Mouse (Mus musculus) kidney, adult 18-20 months (tissue): ENCODE results near the gene Ank3.
A peak's percentile ranks its signal among the peaks of the same experiment; 100 is the strongest.

ENCODE experiments used
- DNase-seq: peaks from one replicate; pipeline ENCODE4 v3.0.0; 2021

Ank3 gene

GRCm38 (mm10) chr10:69538236-69538635 lies 139.7 kb downstream of the Ank3 start:
- DNase-seq: no peak

GRCm38 (mm10) chr10:69542439-69542838 lies 143.9 kb downstream of the Ank3 start:
- DNase-seq: no peak

GRCm38 (mm10) chr10:69543876-69544620 lies 145.5 kb downstream of the Ank3 start:
- DNase-seq: no peak

GRCm38 (mm10) chr10:69544653-69545052 lies 146.1 kb downstream of the Ank3 start:
- no peak for DNase-seq

GRCm38 (mm10) chr10:69545936-69546335 lies 147.4 kb downstream of the Ank3 start:
- DNase-seq: no peak

- no peak for DNase-seq
Observed at GRCm38 (mm10) chr10:69546643-69547042, 148.1 kb downstream of the Ank3 start.

GRCm38 (mm10) chr10:69548771-69549170 lies 150.2 kb downstream of the Ank3 start:
- peak; percentile 42 for DNase-seq

GRCm38 (mm10) chr10:69549221-69549620 lies 150.6 kb downstream of the Ank3 start:
- DNase-seq: no peak

- DNase-seq: no peak
Observed at GRCm38 (mm10) chr10:69550824-69551223, 152.3 kb downstream of the Ank3 start.

- DNase-seq: peak; percentile 38
Observed at GRCm38 (mm10) chr10:69553091-69553490, 154.5 kb downstream of the Ank3 start.

- no peak for DNase-seq
Observed at GRCm38 (mm10) chr10:69555592-69555991, 157.0 kb downstream of the Ank3 start.

GRCm38 (mm10) chr10:69556278-69556677 lies 157.7 kb downstream of the Ank3 start:
- DNase-seq: peak; percentile 81

GRCm38 (mm10) chr10:69560237-69560636 lies 161.7 kb downstream of the Ank3 start:
- no peak for DNase-seq

- no peak for DNase-seq
Observed at GRCm38 (mm10) chr10:69562931-69563330, 164.4 kb downstream of the Ank3 start.

GRCm38 (mm10) chr10:69565052-69565451 lies 166.5 kb downstream of the Ank3 start:
- DNase-seq: no peak

- DNase-seq: no peak
Observed at GRCm38 (mm10) chr10:69568976-69569375, 170.4 kb downstream of the Ank3 start.

GRCm38 (mm10) chr10:69569740-69570139 lies 171.2 kb downstream of the Ank3 start:
- no peak for DNase-seq

GRCm38 (mm10) chr10:69570466-69571288 lies 172.1 kb downstream of the Ank3 start:
- DNase-seq: peak; percentile 47

- peak; percentile 16 for DNase-seq
Observed at GRCm38 (mm10) chr10:69571422-69571821, 172.8 kb downstream of the Ank3 start.

- no peak for DNase-seq
Observed at GRCm38 (mm10) chr10:69571972-69572371, 173.4 kb downstream of the Ank3 start.

- no peak for DNase-seq
Observed at GRCm38 (mm10) chr10:69573054-69573453, 174.5 kb downstream of the Ank3 start.

- no peak for DNase-seq
Observed at GRCm38 (mm10) chr10:69573746-69574145, 175.2 kb downstream of the Ank3 start.

- peak; percentile 22 for DNase-seq
Observed at GRCm38 (mm10) chr10:69574190-69574663, 175.7 kb downstream of the Ank3 start.

GRCm38 (mm10) chr10:69574894-69575293 lies 176.3 kb downstream of the Ank3 start:
- DNase-seq: peak; percentile 17
